Mouse (Mus musculus) embryonic facial prominence, embryonic 14.5 days (tissue): Measurements from ENCODE around the gene N4bp2l1. TPM values are rescaled to one million over a fixed set of nuclear protein-coding genes. Genes with fewer than 3 reads are reported as not detected.

Experiments
- ATAC-seq: fragments of 200-750 bp; cut with Nextera tagmentation; 2 replicates; pipeline ENCODE4 v1.8.0; 2017; ENCODE audit warnings: low read depth, moderate number of reproducible peaks, moderate TSS enrichment
- DNase-seq: peaks from one replicate; pipeline ENCODE4 v3.0.0-alpha.2; 2015; ENCODE audit warnings: low spot score
- H3K27ac ChIP-seq: fragments of 300-500 bp; sonication (generic); replicated peaks from 2 replicates; pipeline ENCODE4 v1.5.1; 2014; ENCODE audit warnings: low read depth, mild to moderate bottlenecking, low read length, moderate library complexity
- H3K27me3 ChIP-seq: fragments of 300-500 bp; sonication (generic); replicated peaks from 2 replicates; pipeline ENCODE4 v1.6.1; 2014; ENCODE audit warnings: low read length; ENCODE audit not compliant: control insufficient read depth, insufficient read depth
- H3K36me3 ChIP-seq: fragments of 300-500 bp; sonication (generic); 2 replicates; pipeline ENCODE4 v1.6.1; 2014; ENCODE audit warnings: low read length, mixed read lengths; ENCODE audit not compliant: control insufficient read depth, insufficient read depth
- H3K4me1 ChIP-seq: fragments of 300-500 bp; sonication (generic); 2 replicates; pipeline ENCODE4 v1.6.1; 2014; ENCODE audit warnings: antibody characterized with exemption, low read length; ENCODE audit not compliant: control insufficient read depth, insufficient read depth
- H3K4me2 ChIP-seq: fragments of 300-500 bp; sonication (generic); 2 replicates; pipeline ENCODE4 v1.6.1; 2014; ENCODE audit warnings: low read depth, mild to moderate bottlenecking, low read length, moderate library complexity, mixed read lengths
- H3K4me3 ChIP-seq: fragments of 300-500 bp; sonication (generic); 2 replicates; pipeline ENCODE4 v1.5.1; 2014; ENCODE audit warnings: low read depth, mild to moderate bottlenecking, low read length
- H3K9ac ChIP-seq: fragments of 300-500 bp; sonication (generic); 2 replicates; pipeline ENCODE4 v1.6.1; 2014; ENCODE audit warnings: low read depth, mild to moderate bottlenecking, low read length, moderate library complexity, mixed read lengths
- H3K9me3 ChIP-seq: fragments of 300-500 bp; sonication (generic); 2 replicates; pipeline ENCODE4 v1.6.1; 2016; ENCODE audit warnings: low read length; ENCODE audit not compliant: control insufficient read depth
- WGBS: fragments of 180-500 bp; shearing (Covaris S2); extraction: QIAGEN DNeasy Blood & Tissue Kit; methylation state at CpG from one replicate; pipeline ENCODE4 v1.1.7; 2014; 5-methylcytosine and 5-hydroxymethylcytosine counted together
- polyA plus RNA-seq: library from polyadenylated mRNA; unstranded; fragments of >200 nt; fragmentation: Nextera tagmentation; extraction: Ambion mirVana; gene quantifications from 2 replicates; pipeline ENCODE4 v1.2.1, GENCODE M21; 2014

The N4bp2l1 gene
- polyA plus RNA-seq, 1 experiment from 2014 or later: 4.7 TPM

- Histone ChIP-seq H3K27me3 (0 out of 2 replicates have a peak, but pooled peaks cover 9% of the 10 kb centered on the region), H3K9me3 (no peaks in the 10 kb centered on the region), H3K4me2 (no peak overlapping the region), H3K27ac (no peak overlapping the region), H3K4me3 (no peak overlapping the region), H3K36me3 (no peaks in the 10 kb centered on the region), H3K9ac (no peak overlapping the region), H3K4me1 (peaks cover 7% of the 10 kb centered on the region; the same call in 1 of the 2 replicates)
- 72% methylated on average over 14 of the region's 14 CpGs for WGBS
- no peak for DNase-seq
- no peak for ATAC-seq
Observed at GRCm38 (mm10) chr5:150601441-150602230, 4.6 kb upstream of the N4bp2l1 start.

DNA sequence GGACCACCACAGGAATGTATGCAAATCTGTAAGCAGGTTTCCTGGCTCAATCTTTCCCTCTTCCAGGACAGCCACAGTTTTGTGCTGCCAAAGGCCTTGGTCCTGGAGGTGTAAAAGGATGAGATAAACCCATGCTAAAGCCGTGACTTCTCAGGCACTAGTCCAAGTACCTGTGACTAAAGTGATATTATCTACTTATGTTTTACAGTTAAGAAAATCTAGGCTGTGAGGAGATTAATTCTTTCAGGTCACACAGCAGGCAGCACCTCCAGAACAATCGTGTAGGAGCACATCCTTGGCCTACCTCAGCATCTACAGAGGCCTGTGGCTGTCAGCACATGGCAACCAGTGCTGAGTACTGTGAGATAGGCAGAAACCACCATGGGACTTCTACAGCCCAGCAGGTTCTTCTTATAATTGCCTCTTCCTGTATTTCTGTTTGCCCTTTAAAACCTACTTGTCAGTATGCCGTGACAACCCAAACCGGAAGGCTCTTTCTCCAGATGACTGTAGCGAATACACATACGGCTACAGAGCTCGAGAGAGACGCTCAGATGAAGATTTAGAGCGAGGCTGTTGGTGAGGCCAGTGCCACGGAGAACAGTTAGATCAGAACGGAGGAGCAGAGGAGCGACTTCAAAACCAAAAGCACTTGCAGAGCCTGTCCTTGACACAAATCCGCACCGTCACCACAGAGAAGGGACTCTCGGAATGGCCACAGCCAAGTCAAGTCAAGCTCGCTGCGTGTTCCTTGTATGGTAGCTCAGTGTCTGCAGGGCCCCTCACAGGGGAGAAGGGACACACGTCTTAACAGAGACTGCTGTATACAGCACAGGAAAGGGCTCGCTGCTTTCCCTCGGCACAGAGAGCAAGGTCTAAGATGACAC lies 3.8 kb upstream of the N4bp2l1 start:
- ATAC-seq: no peak
- 71% methylated on average over 20 of the region's 20 CpGs for WGBS

GRCm38 (mm10) chr5:150599301-150600294 lies 2.6 kb upstream of the N4bp2l1 start:
- H3K4me1 ChIP-seq: peaks cover 12% of the 10 kb centered on the region
- DNase-seq: no peak
- H3K9ac ChIP-seq: no peak overlapping the region
- H3K27ac ChIP-seq: no peak overlapping the region
- H3K36me3 ChIP-seq: no peaks in the 10 kb centered on the region
- no peak overlapping the region for H3K4me3 ChIP-seq
- H3K27me3 ChIP-seq: peaks cover 20% of the 10 kb centered on the region; the same call in 1 of the 2 replicates
- 62% methylated on average over 13 of the region's 13 CpGs for WGBS
- ATAC-seq: no peak
- no peak overlapping the region for H3K4me2 ChIP-seq
- no peaks in the 10 kb centered on the region for H3K9me3 ChIP-seq

More for the DNA sequence above, 3.8 kb upstream of the N4bp2l1 start:
- Histone ChIP-seq H3K4me2 (no peak overlapping the region), H3K4me1 (peaks cover 7% of the 10 kb centered on the region; the same call in 1 of the 2 replicates), H3K9me3 (no peaks in the 10 kb centered on the region), H3K27ac (no peak overlapping the region), H3K27me3 (0 out of 2 replicates have a peak, but pooled peaks cover 15% of the 10 kb centered on the region), H3K9ac (no peak overlapping the region), H3K4me3 (no peak overlapping the region), H3K36me3 (no peaks in the 10 kb centered on the region)
- no peak for DNase-seq

GRCm38 (mm10) chr5:150598202-150599119 lies 1.5 kb upstream of the N4bp2l1 start:
- Histone ChIP-seq H3K4me3 (no peak overlapping the region), H3K36me3 (no peaks in the 10 kb centered on the region), H3K4me1 (peaks cover 12% of the 10 kb centered on the region), H3K4me2 (no peak overlapping the region), H3K9ac (no peak overlapping the region), H3K27ac (no peak overlapping the region), H3K27me3 (peaks cover 20% of the 10 kb centered on the region; the same call in 1 of the 2 replicates), H3K9me3 (no peaks in the 10 kb centered on the region)
- 51% methylated on average over 21 of the region's 21 CpGs for WGBS
- no peak for ATAC-seq
- DNase-seq: no peak

DNA sequence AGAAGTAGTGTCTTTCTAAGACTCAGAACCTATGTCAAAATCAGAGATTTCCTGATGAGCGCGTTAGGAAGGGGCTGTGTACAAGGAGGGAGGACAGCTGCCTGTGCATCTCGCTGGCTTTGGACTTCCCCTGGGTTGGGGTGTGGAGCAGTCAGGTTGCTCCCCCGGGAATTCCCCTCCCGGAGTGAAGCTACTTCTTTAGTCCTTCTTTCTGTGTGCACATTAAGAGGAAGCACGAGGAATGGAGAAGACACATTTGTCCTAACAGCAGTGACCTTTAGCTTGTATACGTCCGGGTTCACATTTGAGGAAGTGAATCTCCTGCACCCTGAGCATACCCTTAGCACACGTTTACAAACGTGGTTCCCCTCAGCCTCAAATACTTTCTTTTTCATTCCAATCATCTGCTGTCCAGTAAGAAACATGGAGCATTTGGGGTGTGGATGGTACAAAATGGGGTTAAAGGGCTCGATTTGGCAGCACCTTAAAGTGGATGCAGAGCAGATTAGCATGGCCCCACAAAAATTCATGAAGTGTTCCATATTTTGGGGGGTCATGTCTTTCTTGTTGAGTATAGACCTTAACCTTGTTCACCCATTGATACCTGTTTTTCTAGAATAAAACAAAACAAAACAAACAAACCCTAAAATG lies 1.5 kb downstream of the N4bp2l1 start:
- no peak for ATAC-seq
- Histone ChIP-seq H3K27me3 (peaks cover 37% of the 10 kb centered on the region), H3K4me1 (peaks cover 12% of the 10 kb centered on the region), H3K36me3 (no peaks in the 10 kb centered on the region), H3K27ac (no peak overlapping the region), H3K4me2 (no peak overlapping the region), H3K4me3 (no peak overlapping the region), H3K9ac (no peak overlapping the region), H3K9me3 (no peaks in the 10 kb centered on the region)
- DNase-seq: no peak
- WGBS: 48% methylated on average over 11 of the region's 11 CpGs

GRCm38 (mm10) chr5:150594649-150595339 lies 2.2 kb downstream of the N4bp2l1 start:
- Histone ChIP-seq H3K36me3 (no peaks in the 10 kb centered on the region), H3K4me3 (peak overlapping the region; percentile 66), H3K9me3 (no peaks in the 10 kb centered on the region), H3K4me2 (peak overlapping the region; percentile 99), H3K9ac (peak overlapping the region; percentile 64), H3K27ac (no peak overlapping the region), H3K4me1 (peaks cover 12% of the 10 kb centered on the region), H3K27me3 (peaks cover 37% of the 10 kb centered on the region)
- peak; percentile 51; the same call in 1 of the 2 replicates for ATAC-seq
- DNase-seq: no peak
- WGBS: 6% methylated on average over 15 of the region's 17 CpGs
